Mouse (Mus musculus): Measurements from ENCODE around the gene Pan3.

The Pan3 gene

DNA sequence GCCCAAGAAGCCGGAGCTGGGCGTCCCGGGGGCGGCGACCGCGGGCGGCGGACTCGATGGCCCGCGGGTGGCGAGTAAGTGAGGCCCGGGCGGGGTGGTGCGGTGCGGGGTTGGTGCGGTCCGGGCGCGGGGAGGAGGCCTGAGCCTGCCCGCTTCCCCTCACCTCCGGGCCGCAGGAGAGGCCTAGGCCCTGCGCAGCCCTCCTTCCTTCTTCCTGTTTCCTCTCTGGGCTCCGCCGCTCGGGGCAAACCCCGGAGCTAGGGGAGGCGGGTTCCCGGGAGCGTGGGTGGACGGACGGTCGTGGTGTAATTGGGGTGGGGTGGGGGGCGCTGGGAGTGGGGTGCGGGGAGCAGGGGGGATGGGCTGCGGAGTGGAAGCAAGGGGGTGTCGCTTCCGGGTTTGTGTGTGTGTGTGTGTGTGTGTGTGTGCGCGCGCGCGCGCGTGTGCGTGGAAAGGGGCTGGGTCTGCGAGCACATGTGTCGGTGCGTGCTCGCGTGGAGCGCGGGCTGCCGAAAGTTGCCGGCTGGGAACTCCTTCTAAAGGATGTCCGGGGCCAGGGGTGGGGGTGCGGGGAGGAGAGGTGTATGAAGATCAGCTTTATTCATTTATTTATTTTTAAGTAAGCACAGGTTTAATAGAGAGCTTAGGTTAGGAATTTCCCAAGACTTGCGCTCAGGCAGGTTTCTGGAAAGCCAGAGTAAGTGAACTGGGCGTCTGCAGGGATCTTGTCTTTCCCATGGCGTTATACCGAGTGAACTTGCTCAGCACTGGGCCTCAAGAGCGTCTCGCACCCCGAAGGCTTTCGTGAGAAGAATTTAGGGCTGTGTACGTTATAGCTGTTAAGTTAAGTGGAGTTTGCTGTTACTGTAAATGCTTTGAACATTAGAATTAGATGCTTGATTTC lies 1.2 kb downstream of the Pan3 start:
- DNase-seq (ENCODE audit: low read depth, low spot score) = peak; percentile 27

DNA sequence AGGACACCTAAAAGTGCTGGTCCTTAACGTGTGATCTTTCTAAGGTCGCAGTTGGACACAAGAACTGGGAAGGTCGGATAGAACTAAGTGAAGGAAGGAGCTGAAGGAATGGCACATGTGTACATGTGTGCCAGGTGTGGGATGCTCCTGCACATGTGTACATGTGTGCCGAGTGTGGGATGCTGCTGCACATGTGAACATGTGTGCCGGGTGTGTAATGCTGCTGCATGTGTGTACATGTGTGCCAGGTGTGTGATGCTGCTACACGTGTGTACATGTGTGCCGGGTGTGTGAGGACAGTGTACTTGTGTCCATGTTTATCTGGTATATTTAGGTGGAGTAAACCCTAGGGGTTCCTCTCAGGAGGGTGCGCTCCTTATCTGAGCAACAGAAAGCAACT lies 3.0 kb downstream of the Pan3 start:
- no peak for DNase-seq (ENCODE audit: low read depth, low spot score)

DNA sequence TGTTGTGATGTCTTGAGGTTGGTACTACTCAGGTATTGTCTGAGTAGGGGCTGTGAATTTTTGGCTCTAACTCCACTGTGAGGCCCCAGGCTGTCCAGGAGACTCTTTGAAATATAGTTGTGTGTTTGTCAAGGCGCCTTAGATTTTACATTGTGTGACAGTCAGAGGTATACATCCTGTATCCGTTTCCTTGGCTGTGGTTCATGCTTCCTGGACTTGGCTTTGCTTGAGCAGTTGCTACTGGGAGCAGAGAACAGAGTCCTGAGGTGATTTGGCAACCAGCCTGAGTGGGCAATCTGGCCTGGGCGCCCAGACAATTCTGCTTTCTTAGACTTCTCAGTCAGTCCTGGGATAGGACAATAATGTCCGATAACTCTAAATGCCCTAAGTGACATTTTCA lies 5.3 kb downstream of the Pan3 start:
- DNase-seq (ENCODE audit: low read depth, low spot score) = no peak

DNA sequence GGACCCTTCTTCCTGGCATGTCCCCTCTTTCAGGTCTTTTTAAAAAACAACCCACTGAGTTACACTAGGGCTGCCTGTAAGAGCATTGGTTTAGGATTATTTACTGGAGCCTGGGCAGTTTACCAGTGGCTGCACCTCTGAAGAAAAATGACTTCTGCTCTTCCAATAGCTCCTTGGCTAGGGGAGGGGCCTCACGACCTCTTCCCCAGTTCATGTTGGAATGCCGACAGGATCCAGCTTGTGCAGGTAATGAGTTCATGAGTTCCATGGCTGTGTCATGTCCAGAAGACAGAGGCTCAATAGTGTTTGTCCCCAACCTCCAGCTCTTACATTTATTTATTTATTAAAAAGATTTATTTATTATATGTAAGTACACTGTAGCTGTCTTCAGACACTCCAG lies 5.8 kb downstream of the Pan3 start:
- DNase-seq (ENCODE audit: low read depth, low spot score) = no peak

DNA sequence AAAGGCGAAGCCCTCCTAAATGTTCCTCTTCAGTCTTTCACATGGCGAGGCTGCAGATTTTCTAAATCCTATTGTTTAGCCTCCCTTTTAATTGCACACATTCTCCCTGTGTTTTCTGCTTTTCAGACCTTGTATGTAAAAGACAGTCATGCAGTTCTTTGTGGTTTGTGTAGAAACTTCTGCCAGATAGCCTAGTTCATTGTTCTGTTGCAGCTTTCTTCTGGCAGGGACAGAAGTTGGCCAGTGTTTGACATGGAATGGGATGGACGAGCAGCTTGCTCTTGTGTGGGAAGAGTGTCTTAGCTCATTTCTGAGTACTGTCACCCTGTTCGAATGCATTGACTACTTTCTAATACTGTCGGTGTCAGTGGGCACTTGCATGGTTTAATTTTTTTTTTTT lies 6.5 kb downstream of the Pan3 start:
- DNase-seq (ENCODE audit: low read depth, low spot score) = no peak

DNA sequence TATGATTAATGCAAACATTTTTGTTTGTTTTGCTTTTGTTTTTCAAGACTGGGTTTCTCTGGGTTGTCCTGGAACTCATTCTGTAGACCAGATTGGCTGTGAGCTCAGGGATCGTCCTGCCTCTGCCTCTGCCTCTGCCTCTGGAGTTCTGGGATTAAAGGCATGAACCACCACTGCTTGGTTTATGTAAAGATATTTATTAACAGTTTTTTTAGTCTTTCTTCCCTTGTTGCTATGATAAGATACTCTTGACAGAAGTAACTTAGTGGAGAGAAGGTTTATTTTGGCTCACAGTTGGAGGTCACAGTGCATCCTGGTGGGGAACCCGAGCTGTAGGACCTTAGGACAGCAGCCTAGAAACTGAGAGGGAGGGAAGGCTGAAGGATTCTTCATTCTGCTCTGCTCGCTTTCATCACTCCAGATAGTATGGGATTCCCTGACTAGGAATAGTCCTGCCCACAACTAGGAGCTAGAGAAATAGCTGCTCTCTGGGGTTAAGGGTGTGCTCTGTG lies 11.1 kb downstream of the Pan3 start:
- no peak for DNase-seq (ENCODE audit: low read depth, low spot score)

DNA sequence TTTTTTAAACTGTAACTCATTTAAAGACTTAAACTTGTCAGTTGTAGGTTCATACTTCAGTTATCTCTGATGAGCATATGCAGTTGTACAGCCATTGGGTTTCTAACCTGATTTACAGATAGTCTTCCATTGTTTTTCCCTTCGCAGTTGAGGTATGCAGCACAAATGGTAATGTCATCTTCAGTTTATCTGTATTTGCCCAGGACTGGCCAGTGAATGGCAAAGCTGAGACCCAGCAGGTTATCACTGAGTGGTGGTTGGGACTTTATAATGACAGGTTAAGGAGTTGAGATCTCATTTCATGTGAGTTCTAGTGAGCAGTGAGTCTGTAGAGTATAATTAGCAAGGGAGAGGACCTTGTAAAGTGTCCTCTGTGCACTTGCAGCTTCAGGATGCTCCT lies 12.0 kb downstream of the Pan3 start:
- DNase-seq (ENCODE audit: low read depth, low spot score) = no peak

DNA sequence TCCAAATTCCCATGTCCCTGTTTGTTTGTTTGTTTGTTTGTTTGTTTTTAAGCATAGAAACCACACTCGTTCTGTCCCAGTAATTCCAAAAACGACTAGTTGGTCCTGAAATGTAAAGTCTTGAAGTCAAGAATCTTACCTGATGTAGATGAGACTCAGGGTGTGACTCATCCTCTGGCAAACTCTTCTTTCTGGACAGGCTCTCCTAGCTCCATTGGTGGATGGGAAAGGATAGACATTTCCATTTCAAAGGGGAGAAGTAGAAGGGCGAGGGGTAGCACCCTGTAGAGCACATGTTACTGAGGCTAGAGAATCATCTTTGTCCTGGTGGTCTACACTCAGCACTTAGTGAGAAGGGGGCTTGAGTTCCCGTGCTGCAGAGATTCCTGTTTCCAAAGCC lies 12.8 kb downstream of the Pan3 start:
- no peak for DNase-seq (ENCODE audit: low read depth, low spot score)

DNA sequence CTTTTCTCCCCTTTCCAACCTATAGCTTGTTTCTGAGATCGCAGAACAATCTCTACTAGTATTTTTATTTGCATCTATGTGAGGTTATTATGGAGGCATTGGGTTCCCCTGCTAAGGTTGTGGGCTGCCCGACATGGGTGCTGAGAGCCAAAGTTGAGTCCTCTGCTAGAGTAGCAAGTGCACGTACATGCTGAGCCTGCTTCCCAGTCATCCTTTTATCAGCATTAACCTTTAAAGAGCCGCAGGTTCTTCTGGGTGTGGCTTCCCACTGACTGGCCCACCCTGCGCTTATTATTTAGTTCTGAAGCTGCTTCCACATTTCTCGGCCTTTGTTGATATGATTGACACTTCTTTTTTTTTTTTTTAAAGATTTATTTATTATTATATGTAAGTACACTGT lies 14.3 kb downstream of the Pan3 start:
- no peak for DNase-seq (ENCODE audit: low read depth, low spot score)

DNA sequence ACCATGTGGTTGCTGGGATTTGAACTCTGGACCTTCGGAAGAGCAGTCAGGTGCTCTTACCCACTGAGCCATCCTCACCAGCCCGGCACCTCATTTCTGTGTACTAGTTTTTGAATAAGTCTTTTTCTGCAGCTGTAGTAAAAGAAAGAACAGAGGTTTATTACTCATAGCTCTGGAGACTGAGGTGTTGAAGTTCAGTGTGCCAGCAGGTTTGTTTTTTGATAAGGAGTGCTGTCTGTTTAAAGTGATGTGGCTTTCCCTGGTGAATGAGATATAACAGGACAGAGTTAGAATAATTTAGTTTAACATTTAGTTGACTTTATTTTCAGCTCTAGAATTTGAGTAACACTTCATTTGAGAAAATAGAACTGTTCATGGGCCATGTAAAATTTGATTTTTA lies 14.8 kb downstream of the Pan3 start:
- no peak for DNase-seq (ENCODE audit: low read depth, low spot score)

DNA sequence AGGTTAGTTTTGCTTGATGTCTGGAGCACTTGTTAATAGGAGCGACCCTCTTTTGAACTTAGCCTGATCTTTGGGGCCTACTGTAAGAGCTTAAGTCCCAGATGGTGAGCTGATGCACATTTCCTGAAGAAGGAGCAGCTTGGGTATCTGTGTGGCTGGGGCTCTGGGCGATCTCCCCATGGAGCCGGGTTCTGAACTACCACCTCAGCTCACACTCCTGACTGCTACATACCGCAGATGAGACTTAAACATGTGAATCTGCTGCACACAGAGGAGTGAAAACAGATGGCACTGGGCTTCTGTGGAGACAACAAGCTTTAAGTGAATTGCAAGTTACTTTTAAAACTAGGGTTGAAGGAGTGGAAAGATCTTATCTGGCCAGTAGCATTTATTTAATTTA lies 15.3 kb downstream of the Pan3 start:
- no peak for DNase-seq (ENCODE audit: low read depth, low spot score)

DNA sequence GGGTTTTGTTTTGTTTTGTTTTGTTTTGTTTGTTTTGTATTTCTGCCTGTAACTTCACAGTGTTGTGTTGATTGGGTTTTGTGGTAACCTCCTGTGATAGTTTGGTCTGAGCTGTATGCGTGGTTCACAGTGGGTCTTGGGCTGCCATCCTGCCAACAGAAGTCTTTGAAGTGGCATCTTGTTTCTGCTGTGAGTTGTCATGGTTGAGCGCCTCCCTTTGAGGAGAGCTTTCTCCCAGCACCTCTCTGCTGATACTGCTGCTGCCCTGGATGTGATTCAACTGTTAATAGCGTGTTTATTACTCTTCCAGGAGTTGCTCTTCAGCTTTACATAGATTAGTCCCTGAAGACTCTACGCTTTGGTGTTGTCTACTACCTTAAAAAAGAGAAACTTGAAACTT lies 18.6 kb downstream of the Pan3 start:
- DNase-seq (ENCODE audit: low read depth, low spot score) = no peak

DNA sequence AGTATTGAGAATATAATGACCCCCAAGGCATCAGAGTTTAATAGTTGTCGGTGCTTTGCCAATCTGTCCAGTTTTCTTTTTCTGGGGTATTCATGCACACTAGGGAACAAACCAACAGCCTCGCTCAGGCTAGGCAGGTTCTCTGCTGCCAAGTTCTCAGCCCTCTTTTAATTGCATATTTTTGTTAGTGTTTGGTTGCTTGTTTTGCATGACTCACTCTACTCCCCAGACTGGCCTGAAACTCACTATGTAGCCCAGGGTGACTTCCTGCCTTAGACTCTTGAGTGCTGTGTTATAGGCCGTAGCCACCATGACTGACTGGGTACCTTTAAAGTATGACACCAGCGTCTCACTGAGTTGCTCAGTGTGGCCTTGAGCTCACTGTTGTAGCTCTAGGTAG lies 19.0 kb downstream of the Pan3 start:
- no peak for DNase-seq (ENCODE audit: low read depth, low spot score)

DNA sequence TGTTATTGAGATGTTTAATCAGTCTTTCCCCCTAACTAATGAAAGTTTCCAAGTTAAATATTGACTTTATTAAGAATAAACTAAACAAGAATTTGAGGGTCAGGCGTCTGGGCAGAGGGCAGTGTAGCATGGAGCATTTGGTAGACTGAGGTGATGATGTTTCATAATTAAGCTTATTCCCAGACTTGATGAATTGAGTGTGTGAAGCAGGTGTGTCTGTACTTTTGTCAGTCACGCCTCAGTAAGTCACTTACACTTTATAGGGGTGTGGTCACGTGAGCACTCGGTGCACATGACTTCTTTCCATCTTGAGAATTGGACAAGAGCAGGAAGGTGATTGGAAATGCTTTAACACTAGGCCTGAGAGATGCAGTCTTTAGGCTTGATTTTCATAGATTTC lies 26.5 kb downstream of the Pan3 start:
- DNase-seq (ENCODE audit: low read depth, low spot score) = no peak

DNA sequence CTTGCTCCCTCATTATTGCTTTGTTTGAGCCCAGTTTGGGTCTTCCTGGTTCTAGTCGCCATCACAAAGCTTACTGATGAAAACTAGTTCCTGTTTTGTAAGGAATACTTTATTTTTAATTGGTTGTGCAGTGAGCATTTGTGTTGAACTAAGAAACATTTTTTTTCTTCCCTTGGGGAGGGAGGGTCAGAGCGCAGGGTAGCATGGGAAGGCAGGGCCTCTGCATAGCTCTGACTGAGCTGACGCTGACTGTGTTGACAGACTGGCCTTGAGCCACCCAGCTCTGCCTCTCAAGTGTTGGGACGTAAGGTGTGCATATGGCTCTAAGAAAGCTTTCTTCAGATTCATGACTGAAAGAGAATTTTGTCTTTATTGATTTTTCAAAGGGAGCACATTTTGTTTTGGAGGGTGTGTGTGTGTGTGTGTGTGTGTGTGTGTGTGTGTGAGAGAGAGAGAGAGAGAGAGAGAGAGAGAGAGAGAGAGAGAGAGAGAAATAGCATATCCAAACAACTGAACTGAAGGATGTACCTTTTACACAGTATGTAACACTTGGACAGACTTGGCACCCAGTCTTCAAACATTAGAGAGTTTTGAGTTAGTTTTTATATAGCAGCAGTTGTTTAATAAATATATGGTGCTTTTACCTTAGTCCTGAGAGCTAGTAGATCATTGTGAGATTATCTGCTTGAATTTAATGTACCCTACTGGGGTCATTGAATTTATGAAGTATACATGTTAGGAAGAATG lies 30.0 kb downstream of the Pan3 start:
- no peak for DNase-seq (ENCODE audit: low read depth, low spot score)

DNA sequence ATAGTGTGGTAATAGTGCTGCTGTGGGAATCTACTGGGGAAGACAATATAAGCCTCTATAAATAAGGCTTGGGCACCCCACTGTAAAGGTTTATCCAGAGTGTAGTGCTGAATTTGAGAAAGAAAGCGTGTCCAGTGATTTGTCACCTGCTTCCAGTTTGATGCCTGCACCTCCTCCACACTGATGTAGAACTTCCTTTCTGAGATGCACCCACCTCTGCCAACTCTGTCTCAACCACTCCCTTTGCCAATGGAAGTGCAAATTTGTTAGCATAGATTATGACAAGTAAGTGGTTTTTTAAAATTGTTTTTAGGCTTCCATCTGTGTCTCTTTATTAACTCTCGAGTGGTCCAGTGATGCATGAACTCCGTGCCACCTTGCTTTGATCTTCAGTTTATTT lies 33.3 kb downstream of the Pan3 start:
- DNase-seq (ENCODE audit: low read depth, low spot score) = no peak

DNA sequence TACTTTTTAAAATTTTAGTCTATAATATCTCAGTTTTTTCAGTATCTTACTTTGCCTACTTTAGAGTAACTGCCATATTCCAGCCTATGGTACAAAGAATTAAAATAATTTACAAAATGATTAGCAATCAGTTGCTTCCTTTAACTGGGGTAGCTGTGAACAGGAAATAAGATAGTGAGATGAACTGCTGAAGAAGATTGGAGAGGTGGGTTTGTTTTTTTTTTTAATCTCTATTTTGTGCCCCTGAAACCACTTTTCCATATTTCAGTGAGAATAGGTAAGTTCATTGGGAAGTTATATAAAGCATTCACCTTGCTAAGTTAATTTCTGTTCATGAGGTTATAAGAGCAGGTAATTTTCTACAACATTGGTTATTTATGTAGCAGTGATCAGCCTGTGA lies 36.4 kb downstream of the Pan3 start:
- no peak for DNase-seq (ENCODE audit: low read depth, low spot score)

DNA sequence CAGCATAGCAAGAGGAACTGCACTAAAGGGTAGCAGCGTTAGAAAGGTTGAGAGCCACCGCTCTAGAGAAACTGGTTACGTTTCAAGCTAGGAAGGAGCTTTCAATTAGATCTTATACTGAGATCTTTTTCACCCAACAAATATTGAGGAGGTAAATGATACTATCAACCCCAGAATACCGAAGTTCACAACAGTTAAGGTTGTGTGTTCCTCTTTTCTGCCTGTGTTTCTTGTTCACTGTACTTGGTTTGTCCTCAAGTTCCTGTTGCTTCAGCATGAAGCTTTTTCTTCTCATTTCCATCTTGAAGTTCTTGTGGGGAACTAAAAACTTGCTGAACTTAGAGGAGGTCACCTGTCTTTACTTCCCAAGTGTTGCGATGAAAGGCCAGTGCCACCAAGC lies 41.2 kb downstream of the Pan3 start:
- DNase-seq (ENCODE audit: low read depth, low spot score) = no peak

DNA sequence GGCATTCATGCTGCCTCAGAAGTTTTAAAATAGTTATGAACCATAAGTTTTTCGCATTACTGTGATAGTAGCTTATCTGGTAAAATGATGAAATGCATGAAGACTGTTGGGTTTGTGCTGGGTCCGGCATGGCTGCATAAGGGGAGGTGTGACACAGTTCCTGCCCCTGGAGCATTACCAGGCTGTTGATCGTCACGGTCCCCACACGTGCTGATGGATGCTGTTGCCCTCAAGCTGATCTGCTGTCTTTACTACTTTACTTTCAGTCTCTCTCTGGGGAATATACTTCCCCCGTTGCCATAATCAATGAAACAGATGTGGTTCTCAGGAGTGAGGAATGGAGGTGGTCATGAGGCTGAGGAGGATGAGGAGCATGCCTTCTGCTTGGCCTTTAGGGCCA lies 43.1 kb downstream of the Pan3 start:
- DNase-seq (ENCODE audit: low read depth, low spot score) = no peak

DNA sequence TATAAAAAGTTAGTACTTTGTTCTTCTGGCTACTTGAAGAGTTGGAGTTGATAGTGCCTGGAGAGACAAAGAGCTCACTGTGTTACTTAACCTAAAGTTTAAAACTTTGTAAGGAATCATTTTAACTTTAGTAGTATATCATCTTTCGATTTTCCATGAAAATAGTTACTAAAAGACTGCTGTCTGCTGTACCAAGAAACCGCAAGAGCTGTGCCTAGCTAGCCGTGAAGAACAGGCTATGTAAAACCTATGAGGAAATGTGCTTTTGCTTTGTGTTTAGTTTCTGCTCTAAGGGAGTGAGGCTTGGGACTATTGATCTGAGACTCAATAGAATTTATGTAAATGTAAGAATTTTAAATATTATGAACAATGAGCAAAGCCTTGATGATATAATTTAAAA lies 43.9 kb downstream of the Pan3 start:
- DNase-seq (ENCODE audit: low read depth, low spot score) = no peak

DNA sequence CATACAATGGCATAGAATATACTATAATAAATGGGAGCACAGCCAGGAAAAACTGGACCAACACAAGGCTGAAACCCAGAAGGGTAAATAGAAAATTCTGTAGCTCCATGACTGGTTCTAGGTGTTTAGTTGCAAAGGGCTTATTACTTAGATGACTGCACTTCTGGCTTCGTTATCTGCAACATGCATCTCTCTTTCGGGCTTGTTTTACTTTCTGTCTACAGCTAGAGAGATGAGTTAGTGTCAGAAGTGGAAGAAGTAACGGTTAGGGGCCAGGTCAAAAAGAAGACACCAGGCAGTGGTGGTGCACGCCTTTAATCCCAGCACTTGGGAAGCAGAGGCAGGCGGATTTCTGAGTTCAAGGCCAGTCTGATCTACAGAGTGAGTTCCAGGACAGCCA lies 46.1 kb downstream of the Pan3 start:
- DNase-seq (ENCODE audit: low read depth, low spot score) = no peak

DNA sequence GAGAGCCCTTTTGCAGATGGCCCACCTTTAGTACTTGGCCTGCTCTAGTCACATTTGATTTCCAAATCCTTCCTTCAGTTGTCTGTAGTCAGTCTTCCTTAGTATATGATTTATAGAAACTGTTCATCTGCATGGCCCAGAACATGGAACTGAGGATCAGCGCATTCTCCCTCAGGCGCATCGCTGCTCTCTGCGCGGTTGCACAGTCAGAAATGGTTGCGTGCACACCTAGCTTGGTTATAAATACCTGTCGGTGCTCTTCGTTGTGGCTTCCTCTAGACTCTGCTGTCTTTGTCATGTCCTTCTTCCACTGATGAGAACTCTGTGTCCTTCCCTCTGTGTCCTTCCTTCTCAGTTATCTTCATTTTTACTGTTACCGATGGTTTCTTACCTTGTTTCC lies 47.1 kb downstream of the Pan3 start:
- DNase-seq (ENCODE audit: low read depth, low spot score) = no peak

DNA sequence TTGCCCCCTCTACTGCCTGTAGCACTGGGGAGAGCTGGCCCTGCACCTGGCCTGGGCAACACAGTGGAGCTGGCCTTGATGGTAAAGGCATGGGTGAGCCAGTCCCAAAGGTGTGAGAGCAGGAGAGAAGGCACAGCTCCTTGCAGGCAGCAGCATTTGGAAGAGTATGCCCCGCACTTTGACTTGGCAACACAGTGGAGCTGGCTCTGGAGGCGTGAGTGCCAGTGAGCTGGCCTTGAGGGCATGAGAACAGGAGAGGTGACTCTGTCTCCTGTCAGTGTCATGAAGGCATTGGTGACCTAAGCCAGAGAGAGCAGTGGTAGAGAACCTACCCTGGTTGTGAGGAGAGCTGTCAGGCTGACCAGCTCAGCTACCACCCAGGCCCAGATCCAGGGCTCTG lies 49.4 kb downstream of the Pan3 start:
- no peak for DNase-seq (ENCODE audit: low read depth, low spot score)

Data from forelimb bud, embryonic 11.5 days (tissue).